Mouse (Mus musculus) layer of hippocampus, postnatal 25 days (tissue): ENCODE results near the gene Tanc1. TPM values are rescaled to one million over a fixed set of nuclear protein-coding genes. Genes with fewer than 3 reads are reported as not detected.

Experiments used
- DNase-seq, 2 experiments: peaks; one replicate each; pipeline ENCODE4 v3.0.0; 2022; ENCODE audit warnings: mixed read lengths in 2 of 2, low spot score in 1 of 2; ENCODE audit errors: extremely low spot score in 1 of 2
- total RNA-seq, 2 experiments: library from RNA; stranded (reverse); gene quantifications; 2 replicates each; pipeline ENCODE4 v1.2.3; 2021

Tanc1 gene
- total RNA-seq, 2 experiments from 2014 or later = 93.6 to 107 TPM

DNA sequence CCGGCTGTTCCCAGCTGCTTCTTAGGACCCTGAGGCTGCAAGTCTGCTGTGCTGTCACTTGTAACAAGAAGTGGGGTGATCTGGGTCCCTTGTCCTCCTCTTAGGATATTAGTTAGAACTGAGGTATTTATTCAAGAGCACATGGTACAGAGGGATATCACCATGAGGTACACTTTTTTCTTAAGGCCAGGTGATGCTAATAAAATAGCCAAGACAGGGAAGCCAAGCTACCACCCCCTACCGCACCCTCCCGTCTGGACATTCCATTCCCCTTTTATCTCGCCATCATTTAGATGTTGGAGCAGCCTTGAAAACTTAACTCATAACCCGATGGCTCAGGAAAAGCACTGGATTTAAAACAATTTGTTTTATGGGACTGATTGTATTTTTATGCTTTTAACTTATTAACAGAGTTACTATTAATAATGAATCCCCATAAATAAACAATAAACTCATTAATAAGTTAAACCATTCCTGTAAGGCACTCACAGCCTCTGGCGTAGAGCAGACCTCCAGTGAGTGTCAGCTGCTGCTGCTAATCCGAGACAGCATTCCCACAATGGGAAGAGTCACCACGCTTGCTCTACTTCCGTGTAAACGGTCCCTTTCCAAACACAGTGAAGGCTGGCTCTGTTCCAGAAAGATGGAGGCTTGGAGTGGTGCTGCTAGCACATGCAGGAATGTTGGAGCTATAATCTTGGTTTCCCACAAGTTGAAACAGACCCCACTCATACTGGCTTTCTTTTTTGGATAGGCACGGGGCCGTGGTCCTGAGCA is 171.4 kb downstream of the Tanc1 start:
- no peak for DNase-seq

- DNase-seq = no peak
Observed at GRCm38 (mm10) chr2:59783832-59784627, 172.2 kb downstream of the Tanc1 start.

DNA sequence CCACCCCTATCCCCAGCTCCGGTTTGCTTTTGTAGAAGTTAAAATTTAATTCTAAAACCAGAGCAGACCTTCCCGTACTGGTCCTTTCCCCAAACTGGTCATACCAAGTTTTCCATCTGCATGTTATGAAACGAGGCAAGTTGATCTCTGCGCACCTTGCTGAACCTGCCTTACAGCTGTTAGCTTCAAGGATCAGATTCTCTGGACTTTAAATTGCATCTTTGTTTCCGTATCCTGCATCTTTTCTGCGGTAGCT is 172.7 kb downstream of the Tanc1 start:
- DNase-seq = no peak

- DNase-seq = no peak
Observed at GRCm38 (mm10) chr2:59785597-59785996, 173.8 kb downstream of the Tanc1 start.

- DNase-seq = no peak
Observed at GRCm38 (mm10) chr2:59788704-59789500, 177.1 kb downstream of the Tanc1 start.

DNA sequence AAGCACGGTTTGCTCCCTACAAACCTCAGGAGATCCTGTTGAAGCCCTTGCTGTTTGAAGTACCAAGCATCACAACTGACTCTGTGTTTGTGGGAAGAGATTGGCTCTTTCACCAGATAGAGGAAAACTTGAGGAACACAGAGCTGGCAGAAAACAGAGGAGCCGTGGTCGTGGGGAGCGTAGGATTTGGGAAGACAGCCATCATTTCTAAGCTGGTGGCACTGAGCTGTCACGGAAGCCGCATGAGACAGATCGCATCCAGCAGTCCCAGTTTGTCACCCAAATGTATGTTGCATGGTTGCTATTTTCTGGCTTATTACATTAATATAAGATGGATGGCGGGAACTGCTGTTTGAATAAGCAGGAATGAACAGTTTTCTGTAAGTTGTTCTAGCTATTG is 179.8 kb downstream of the Tanc1 start:
- DNase-seq = no peak

GRCm38 (mm10) chr2:59793337-59793736 is 181.5 kb downstream of the Tanc1 start:
- no peak for DNase-seq

DNA sequence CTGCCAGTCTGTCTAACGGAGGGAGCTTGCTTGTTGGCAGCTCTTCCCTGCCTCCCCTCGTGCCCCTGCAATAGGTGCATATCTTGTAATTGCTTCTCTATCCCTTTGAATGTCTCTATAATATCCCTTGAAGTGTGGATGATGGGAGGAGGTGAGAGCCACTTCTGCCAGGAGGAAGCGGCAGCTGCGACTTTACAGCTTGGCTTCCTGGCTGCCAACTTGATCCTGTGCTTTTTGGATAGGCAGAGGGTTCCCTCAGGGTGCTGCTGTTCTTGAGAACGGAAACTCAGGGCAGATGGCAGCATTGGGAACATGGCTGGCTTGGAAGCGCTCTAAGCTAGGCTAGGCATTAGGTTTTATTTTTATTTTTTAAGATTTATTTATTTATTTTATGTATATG is 183.0 kb downstream of the Tanc1 start:
- peak; percentile 26 to 31 for DNase-seq

DNA sequence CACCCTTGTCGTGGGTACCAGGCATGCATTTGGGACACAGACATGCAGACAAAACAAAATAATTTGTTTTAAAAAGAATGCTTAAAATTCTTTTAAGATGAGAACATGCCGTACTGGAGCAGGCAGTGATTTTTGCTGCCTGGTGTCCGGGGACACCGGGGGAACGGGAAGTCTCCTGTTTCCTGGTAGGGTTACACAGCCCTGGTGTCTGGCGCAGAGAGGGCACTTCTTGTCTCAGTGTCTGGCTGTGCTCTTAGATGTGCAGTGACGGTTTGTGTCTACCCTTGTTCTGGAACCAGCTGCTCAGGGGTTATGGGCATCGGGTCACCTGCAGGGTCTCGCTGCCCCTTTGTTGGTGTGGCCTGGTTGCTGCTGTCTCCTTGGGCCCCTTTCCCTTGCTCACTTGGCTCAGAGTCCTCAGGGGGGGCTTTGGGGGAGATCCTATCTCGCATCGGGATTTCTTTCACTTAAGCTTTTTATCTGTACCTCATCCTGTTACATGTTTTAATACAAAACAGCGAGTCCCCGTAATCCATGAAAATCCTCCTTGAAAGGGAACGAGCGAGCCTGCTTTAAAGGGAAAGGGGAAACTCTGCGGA is 187.2 kb downstream of the Tanc1 start:
- no peak for DNase-seq

GRCm38 (mm10) chr2:59799572-59799971 is 187.7 kb downstream of the Tanc1 start:
- no peak for DNase-seq

DNA sequence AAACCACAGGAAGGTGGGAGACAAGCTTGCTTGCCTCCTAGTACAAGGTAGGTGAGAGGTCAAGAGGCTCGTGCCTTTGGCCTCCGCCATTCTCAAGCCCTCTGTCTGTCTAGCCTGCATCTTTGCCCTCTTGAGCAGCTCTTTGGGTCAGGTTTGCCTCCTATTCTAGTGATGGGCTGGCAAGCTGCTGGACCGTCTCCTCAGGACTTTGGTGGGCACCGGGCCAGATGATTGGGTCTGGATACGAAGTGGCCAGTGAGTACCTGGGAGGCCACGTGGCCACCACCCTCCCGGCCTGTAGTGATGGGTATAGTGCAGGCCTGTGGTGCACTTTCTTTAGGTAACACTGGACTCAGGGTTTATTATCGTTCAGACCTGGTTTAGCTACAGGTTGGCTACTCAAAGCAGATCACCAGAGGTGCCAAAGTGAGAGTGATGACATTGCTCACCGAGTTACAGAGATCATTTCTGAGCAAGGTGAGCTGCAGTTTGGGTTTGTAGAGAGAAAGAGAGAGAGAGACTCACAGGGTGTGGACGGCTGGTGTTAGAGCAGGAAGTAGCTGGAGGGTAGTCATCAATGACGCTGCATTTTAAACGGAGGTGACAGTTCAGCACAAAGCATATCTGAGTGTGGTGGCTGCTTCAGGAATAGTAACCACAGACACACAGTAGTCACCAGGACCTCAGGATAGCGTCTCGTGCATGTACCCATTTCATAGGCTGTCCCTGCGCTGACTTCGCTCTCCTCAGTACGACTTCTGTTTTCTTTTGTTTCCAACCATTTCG is 188.8 kb downstream of the Tanc1 start:
- DNase-seq = no peak

- no peak for DNase-seq
Observed at GRCm38 (mm10) chr2:59802722-59803387, 191.0 kb downstream of the Tanc1 start.

- DNase-seq = no peak
Observed at GRCm38 (mm10) chr2:59805595-59805994, 193.8 kb downstream of the Tanc1 start.

DNA sequence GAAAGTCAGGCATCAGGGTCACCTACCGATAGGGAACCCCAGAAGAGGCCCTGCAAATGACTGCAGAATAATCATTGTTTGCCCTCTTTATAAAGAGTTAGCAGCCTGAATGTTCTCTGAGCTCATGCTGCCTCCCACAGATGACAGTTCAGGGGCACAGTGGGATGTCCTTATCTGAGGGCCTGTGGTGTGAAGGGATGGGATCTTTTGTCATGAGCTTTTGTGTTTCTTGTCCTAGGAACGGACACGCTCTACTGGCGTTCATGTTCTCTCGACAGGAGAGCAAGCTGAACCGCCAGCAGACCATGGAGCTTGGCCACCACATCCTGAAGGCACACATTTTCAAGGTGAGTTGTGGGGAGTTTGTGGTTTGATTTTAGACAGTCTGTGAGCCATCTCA is 194.2 kb downstream of the Tanc1 start:
- no peak for DNase-seq

DNA sequence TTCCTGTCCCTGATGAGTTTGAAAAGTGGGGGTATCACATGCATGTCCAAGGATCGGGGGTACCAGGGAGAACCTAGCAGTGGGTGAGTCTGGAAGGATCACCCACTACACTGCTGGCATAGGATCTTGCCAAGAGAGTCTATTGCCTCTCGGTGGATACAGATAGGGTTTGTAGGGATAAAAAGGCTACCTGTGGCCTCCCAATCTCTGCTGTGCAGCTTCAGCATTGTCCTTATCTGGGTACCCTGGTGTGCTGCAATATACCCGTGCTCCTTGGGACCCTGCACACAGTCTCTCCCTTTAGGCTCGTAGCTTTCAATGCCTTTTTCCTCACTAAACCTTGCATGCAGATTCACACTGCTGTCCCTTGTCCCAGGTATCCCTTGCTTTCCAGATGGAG is 196.8 kb downstream of the Tanc1 start:
- DNase-seq = no peak

DNA sequence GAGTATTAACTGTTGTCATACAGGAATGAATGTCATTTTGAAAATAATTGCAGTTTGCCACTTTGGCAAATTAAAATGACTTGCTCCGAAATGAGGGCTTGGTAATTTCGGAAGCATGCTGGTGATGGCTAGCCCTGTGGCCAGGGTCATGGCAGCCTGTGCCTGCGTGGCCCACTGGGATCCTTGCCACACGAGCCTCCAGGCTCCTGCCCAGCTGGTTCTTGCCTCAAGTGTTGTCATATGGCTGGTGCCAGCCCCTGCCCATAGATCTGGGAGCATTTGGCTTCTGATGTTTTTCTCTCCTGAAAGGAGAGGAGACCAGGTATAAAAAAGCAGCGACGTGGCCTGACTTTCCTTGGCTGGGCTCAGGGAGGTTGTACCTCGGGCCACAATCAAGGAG is 198.2 kb downstream of the Tanc1 start:
- no peak for DNase-seq

GRCm38 (mm10) chr2:59811247-59811646 is 199.4 kb downstream of the Tanc1 start:
- no peak for DNase-seq

DNA sequence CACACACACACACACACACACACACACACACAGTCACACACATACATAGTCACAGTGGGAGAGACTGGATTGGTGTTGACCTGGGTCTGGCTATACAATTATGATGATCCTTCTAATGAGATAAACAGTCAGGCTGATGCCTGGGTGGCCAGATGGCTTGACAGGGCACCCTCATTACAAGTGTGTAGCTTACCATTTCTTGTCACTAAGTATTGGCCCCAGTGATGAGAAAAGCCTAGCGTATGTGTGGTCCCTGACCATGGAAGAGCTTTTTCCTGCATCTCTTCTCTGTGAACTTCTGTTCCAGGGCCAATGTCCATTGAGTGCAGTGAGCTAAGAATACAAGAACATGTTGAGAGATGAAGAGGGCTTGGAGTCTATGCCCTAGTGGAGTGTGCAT is 200.8 kb downstream of the Tanc1 start:
- no peak for DNase-seq

- DNase-seq = no peak
Observed at GRCm38 (mm10) chr2:59813457-59813856, 201.6 kb downstream of the Tanc1 start.

DNA sequence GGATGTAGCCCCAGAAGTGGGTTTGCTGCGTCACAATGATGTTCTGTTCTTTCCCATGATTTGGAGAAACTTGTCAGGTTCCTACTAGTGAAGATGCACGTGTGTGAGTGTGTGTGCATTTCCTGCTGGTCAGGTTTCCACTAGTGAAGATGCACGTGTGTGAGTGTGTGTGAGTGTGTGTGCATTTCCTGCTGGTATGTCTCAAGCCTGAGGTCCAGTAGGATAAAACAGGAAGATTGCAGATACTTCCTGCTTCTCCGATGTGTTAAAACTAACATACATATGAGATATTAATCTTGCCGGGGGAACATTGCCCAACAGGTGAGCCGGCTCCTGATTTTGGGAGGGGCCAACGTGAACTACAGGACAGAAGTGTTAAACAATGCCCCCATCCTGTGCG is 203.2 kb downstream of the Tanc1 start:
- no peak for DNase-seq
